Mouse (Mus musculus) embryonic facial prominence, embryonic 13.5 days (tissue): ENCODE data around the gene Erg. TPM values are rescaled to one million over a fixed set of nuclear protein-coding genes. Genes with fewer than 3 reads are reported as not detected.
A peak's percentile ranks its signal among the peaks of the same experiment; 100 is the strongest.

Experiments
- ATAC-seq: fragments of 200-750 bp; cut with Nextera tagmentation; 2 replicates; pipeline ENCODE4 v1.8.0; 2017; ENCODE audit warnings: low read depth; ENCODE audit not compliant: insufficient number of reproducible peaks, insufficient read depth, low FRiP score, low TSS enrichment
- H3K27ac ChIP-seq: fragments of 300-500 bp; sonication (generic); 2 replicates; pipeline ENCODE4 v1.5.1; 2015; ENCODE audit warnings: moderate library complexity, mild to moderate bottlenecking, inconsistent platforms
- H3K27me3 ChIP-seq: fragments of 300-500 bp; sonication (generic); 2 replicates; pipeline ENCODE4 v1.6.1; 2015; ENCODE audit warnings: mild to moderate bottlenecking, inconsistent platforms
- H3K36me3 ChIP-seq: fragments of 300-500 bp; sonication (generic); 2 replicates; pipeline ENCODE4 v1.6.1; 2015; ENCODE audit warnings: mild to moderate bottlenecking, inconsistent platforms
- H3K4me1 ChIP-seq: fragments of 300-500 bp; sonication (generic); 2 replicates; pipeline ENCODE4 v1.6.1; 2015; ENCODE audit warnings: inconsistent platforms
- H3K4me2 ChIP-seq: fragments of 300-500 bp; sonication (generic); 2 replicates; pipeline ENCODE4 v1.6.1; 2015; ENCODE audit warnings: moderate library complexity, mild to moderate bottlenecking, inconsistent platforms
- H3K4me3 ChIP-seq: fragments of 300-500 bp; sonication (generic); 2 replicates; pipeline ENCODE4 v1.5.1; 2015; ENCODE audit warnings: mild to moderate bottlenecking, inconsistent platforms
- H3K9ac ChIP-seq: fragments of 300-500 bp; sonication (generic); 2 replicates; pipeline ENCODE4 v1.6.1; 2015; ENCODE audit warnings: mild to moderate bottlenecking, inconsistent platforms
- H3K9me3 ChIP-seq: fragments of 300-500 bp; sonication (generic); 2 replicates; pipeline ENCODE4 v1.6.1; 2016; ENCODE audit warnings: inconsistent platforms
- WGBS: fragments of 180-500 bp; shearing (Covaris S2); methylation state at CpG from one replicate; pipeline ENCODE4 v1.1.7; 2015; ENCODE audit warnings: mixed read lengths; 5-methylcytosine and 5-hydroxymethylcytosine counted together
- polyA plus RNA-seq: library from polyadenylated mRNA; unstranded; fragments of >200 nt; fragmentation: Nextera tagmentation; extraction: Ambion mirVana; gene quantifications from 2 replicates; pipeline ENCODE4 v1.2.1, GENCODE M21; 2015

The Erg gene
- 17.2 and 27.9 TPM in 2 replicates for polyA plus RNA-seq

DNA sequence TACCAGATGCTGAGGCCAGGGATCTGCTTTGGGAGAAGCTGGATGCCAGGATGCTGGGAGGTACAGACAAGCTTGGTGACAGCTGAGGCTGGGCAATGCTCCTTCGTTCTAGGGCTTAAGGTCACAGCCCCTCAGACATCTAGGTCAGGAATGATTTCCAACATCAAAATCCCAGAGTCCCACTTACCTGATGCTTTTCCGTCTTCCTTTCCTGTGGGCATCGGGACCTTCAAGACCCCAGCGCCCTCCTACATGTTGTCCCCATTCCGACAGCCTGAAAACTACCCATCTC lies at the start of gene Erg:
Erg (minus strand) TSS at position 283 of the 292 bp plus-strand sequence.
- WGBS, result 0% methylated on average over 5 of the region's 5 CpGs
- no peak for ATAC-seq
- peak within 1 kb of the TSS; percentile 70 for H3K9ac ChIP-seq
- H3K9me3 ChIP-seq, result 0 out of 2 replicates have a peak, but pooled peaks cover 4% of the 10 kb centered on the region
- peak within 1 kb of the TSS; percentile 90 for H3K4me2 ChIP-seq
- no peaks in the 10 kb centered on the region for H3K36me3 ChIP-seq
- peaks cover 70% of the 10 kb centered on the region for H3K27me3 ChIP-seq
- peak within 1 kb of the TSS; percentile 86 for H3K27ac ChIP-seq
- peak within 1 kb of the TSS; percentile 53 for H3K4me3 ChIP-seq
- peaks cover 28% of the 10 kb centered on the region for H3K4me1 ChIP-seq

DNA sequence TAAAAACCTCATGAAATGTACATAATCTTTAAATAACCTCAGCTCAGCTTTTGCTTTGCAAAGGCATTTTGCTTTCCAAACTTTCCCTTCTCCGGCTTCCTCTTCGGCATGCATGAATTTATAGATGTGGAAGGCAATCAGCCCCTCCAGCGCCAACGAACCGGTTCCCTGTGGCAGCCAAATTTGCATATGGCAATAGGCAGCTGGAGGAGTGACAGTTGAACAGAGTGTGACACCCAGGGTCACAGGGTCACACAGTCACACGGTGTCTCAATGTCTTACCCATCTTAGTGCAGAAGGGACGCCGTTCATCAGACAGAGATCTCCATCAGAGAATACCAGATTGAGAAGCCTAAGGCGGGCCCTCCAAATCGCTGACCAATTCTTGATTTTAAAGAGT lies 45.4 kb upstream of the Erg start:
- Histone ChIP-seq H3K4me1 (no peaks in the 10 kb centered on the region), H3K4me3 (no peak overlapping the region), H3K36me3 (no peaks in the 10 kb centered on the region), H3K9me3 (no peaks in the 10 kb centered on the region), H3K27ac (no peak overlapping the region), H3K9ac (no peak overlapping the region), H3K4me2 (no peak overlapping the region), H3K27me3 (no peaks in the 10 kb centered on the region)
- no peak for ATAC-seq
- 78% methylated on average over 10 of the region's 10 CpGs for WGBS

DNA sequence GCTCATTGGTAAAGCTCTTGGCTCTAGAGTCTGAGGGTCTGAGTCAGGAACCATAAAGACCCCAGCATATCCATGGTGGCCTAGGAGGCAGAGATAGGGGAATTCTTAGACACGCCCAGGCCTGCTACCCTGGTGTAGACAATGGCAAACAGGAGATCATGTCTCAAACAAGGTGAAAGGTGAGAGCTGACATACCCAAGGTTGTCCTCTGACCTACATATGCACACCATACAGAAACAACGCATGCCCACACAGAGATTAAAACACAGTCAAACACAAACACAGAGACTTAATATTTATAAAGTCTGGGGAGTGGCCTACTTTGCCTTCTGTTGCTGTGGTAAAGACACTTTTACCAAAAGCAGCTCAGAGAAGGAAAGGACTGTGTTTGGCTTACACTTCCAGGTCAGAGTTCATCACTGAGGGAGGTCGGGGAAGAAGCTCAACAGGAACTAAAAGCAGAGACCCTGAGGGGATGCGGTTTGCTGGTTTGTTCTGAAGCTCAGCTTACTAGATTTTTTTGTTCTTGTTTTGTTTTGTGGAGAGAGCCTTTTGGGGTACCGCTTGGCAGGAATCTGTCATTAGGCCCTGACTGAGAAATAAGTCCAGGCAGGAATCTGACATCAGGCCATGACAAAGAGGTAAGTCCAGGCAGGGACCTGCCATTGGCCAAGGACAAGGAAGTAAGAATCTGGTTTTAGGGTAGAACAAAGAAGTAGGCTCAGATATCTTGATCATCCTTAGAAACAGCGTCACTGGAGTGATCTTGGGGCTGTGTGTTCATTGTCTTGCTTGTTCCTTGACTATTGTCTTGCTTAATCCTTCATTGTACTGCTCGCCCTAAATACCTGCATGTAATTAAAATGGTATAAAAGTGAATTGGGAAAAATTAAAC lies 37.7 kb upstream of the Erg start:
- Histone ChIP-seq H3K27me3 (no peaks in the 10 kb centered on the region), H3K36me3 (no peaks in the 10 kb centered on the region), H3K4me2 (no peak overlapping the region), H3K27ac (no peak overlapping the region), H3K4me3 (no peak overlapping the region), H3K4me1 (peaks cover 16% of the 10 kb centered on the region), H3K9ac (no peak overlapping the region), H3K9me3 (no peaks in the 10 kb centered on the region)
- 53% methylated on average over 7 of the region's 7 CpGs for WGBS
- no peak for ATAC-seq

DNA sequence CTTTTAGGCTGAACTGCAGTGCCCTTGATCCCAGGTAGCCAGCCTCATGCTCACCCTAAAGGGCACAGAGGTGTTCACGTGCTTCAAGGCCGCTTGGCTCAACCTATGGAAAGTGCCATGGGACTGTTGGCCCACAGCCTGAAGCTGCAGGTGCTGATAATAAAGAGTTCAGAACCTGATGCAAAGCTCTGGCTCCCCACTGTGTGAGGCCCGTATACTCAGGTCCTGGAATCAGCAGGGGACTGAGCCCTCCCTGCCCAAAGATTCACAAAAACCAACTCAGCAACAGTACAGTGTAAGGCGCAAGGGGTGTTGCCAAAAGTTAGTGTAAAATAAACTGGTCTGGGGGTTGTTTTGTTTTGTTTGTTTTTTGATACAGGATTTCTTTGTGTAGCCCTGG lies 36.7 kb upstream of the Erg start:
- Histone ChIP-seq H3K27me3 (no peaks in the 10 kb centered on the region), H3K9ac (no peak overlapping the region), H3K4me1 (peaks cover 26% of the 10 kb centered on the region), H3K9me3 (no peaks in the 10 kb centered on the region), H3K27ac (no peak overlapping the region), H3K4me3 (no peak overlapping the region), H3K36me3 (no peaks in the 10 kb centered on the region), H3K4me2 (no peak overlapping the region)
- WGBS, result 81% methylated on average over 4 of the region's 4 CpGs
- no peak for ATAC-seq

DNA sequence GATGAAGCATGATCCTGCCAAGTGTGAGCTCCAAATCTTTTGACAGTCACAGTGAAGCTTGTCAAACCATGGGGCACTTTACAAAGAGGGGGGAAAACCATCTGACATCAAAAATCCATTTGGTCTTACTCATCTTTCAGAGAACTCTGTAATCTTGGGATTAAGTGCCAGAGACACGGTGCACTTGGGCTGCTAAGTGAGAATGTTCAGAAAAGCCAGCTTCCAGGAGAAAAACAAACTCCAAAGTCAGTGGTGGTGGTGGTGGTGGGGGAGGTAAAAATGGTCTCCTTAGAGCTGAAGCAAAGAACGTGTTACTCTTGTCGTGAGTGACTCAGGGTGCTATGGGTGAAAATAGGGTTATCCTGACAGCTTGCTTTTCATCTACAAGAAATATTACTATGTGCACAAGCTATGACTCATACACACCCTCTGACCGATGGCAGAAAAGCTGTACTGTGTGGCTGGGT lies 33.5 kb upstream of the Erg start:
- H3K9me3 ChIP-seq, result no peaks in the 10 kb centered on the region
- H3K4me3 ChIP-seq, result no peak overlapping the region
- 55% methylated on average over 4 of the region's 4 CpGs for WGBS
- no peak overlapping the region; the same call in 1 of the 2 replicates for H3K27ac ChIP-seq
- no peak overlapping the region for H3K9ac ChIP-seq
- H3K4me2 ChIP-seq, result no peak overlapping the region
- ATAC-seq, result no peak
- H3K4me1 ChIP-seq, result peaks cover 34% of the 10 kb centered on the region
- no peaks in the 10 kb centered on the region for H3K27me3 ChIP-seq
- H3K36me3 ChIP-seq, result no peaks in the 10 kb centered on the region

DNA sequence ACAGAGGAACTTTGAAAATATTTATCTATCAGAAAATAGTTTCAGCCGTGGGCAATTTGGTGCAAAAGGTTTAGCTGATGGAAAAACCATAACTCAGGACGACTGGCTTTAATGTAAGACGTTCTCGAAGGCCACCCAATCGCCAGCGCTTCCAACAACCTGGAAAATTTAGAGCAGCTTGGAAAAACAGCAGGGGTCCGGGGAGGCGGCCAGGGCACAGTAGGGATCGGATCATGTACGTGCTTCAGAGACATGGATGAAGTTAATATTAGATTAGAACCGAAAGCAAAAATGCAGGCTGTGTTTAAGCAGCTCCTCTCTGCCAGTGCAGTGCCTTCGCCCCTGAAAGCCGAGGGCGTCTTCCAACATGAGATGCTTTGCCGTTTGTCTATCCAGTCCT lies 31.8 kb upstream of the Erg start:
- Histone ChIP-seq H3K36me3 (no peaks in the 10 kb centered on the region), H3K4me2 (0 out of 2 replicates have a peak overlapping the region, but pooled peaks have one; percentile 11), H3K27me3 (no peaks in the 10 kb centered on the region), H3K4me3 (no peak overlapping the region), H3K9ac (no peak overlapping the region), H3K9me3 (no peaks in the 10 kb centered on the region), H3K27ac (peak overlapping the region; percentile 64; the same call in 1 of the 2 replicates), H3K4me1 (peaks cover 32% of the 10 kb centered on the region)
- no peak for ATAC-seq
- 45% methylated on average over 15 of the region's 15 CpGs for WGBS

DNA sequence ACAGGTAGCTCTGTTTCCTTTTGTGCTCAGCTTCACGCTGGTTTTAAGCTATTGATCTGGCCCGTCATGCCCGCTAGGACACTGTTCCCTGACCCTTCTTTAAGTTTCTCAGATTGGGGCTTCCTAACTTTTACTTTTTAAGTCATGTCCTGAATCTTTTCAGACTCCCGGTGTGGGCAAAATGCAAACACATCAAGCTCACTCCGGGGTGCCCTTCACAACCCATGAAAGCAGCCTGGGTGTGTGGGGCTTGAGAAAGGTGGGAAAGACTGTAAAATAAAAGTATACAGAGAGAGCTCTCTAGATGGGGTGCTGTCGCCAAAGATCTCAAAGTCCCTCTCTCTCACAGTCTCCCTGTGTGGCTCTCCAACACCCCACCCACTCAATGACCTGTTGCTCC lies 31.3 kb upstream of the Erg start:
- WGBS, result 46% methylated on average over 6 of the region's 6 CpGs
- no peaks in the 10 kb centered on the region for H3K27me3 ChIP-seq
- H3K9me3 ChIP-seq, result no peaks in the 10 kb centered on the region
- H3K4me2 ChIP-seq, result no peak overlapping the region
- peak overlapping the region; percentile 33; the same call in 1 of the 2 replicates for H3K27ac ChIP-seq
- no peak overlapping the region for H3K4me3 ChIP-seq
- H3K9ac ChIP-seq, result no peak overlapping the region
- ATAC-seq, result no peak
- no peaks in the 10 kb centered on the region for H3K36me3 ChIP-seq
- peaks cover 32% of the 10 kb centered on the region for H3K4me1 ChIP-seq

DNA sequence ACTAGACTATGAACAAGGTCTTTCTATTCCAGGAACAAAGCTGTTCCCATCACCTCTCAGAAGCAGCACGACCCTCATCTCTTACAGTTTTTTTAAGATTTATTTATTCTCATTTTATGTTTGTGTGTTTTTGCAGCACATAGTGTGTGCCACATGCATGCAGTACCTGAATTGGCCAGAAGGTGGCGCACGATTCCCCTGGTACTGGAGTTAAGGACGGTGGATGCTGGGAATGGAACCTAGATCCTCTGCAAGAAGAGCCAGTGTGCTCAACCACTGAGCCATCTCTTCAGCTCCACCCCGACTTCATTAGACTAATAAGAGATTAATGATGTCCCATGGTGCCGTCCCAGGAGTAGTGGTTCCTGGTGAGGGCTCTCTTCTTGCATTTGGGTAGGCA lies 29.2 kb upstream of the Erg start:
- no peak overlapping the region for H3K9ac ChIP-seq
- H3K36me3 ChIP-seq, result no peaks in the 10 kb centered on the region
- H3K9me3 ChIP-seq, result no peaks in the 10 kb centered on the region
- H3K4me3 ChIP-seq, result no peak overlapping the region
- peaks cover 32% of the 10 kb centered on the region for H3K4me1 ChIP-seq
- no peak overlapping the region for H3K27ac ChIP-seq
- no peak overlapping the region for H3K4me2 ChIP-seq
- ATAC-seq, result no peak
- 39% methylated on average over 6 of the region's 6 CpGs for WGBS
- H3K27me3 ChIP-seq, result no peaks in the 10 kb centered on the region

DNA sequence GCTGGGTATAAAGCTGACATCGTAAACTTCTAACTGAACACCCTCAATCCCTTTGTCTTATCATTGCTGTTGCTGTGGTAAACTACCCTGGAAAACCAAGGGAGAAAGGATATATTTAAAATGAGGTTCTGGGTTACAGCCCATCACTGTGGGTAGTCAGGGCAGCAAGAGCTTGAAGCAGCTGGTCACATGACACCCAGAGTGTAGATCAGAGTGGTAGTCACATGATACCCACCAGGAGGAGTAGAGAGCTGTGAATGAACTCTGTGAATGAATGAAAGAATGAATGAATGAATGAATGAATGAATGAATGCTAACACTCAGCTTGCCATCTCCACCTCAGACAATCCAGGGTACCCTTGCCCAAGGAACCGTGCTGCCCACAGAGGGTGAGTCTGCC lies 28.1 kb upstream of the Erg start:
- Histone ChIP-seq H3K27ac (no peak overlapping the region), H3K4me1 (peaks cover 25% of the 10 kb centered on the region), H3K9ac (no peak overlapping the region), H3K36me3 (no peaks in the 10 kb centered on the region), H3K4me3 (no peak overlapping the region), H3K4me2 (no peak overlapping the region), H3K9me3 (no peaks in the 10 kb centered on the region), H3K27me3 (no peaks in the 10 kb centered on the region)
- ATAC-seq, result no peak
- 94% methylated on average over 2 of the region's 2 CpGs for WGBS

DNA sequence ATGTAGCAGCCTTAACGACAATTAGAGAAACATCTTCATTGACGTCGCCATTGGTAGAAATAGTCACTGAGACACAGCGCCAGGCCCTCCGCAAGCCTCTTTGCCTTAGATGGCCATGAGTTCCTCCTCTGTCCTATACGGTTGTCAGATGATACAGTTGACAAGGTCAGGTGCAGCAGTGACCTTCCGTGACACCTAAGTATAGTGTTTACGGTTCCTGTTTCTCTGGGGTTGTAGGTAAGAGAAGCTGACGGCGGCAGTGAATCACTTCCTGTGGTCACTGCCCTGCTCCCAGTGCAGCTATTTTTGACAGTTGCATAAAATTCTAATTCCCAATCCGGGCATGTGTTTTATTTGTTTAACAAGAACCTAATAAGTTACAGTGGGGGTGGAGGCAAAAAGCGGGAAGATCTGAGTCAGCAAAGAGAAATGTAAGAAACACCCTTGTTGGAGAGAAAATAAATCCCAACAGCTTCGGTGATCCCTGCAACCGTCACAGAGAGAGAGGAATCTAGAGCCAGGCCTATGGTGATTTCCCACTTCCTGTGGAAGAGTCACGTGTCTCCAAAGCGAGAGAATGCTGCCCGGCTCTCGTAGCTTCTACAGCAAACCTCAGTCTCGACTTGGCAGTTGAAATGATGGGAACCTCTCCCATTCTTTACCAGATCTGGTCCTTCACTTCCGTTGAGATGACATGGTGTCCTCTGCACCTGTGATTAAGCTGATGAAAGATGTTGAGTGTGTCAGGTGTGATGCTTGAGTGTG lies 25.8 kb upstream of the Erg start:
- no peaks in the 10 kb centered on the region for H3K36me3 ChIP-seq
- no peak for ATAC-seq
- H3K4me3 ChIP-seq, result no peak overlapping the region
- no peak overlapping the region for H3K27ac ChIP-seq
- H3K27me3 ChIP-seq, result no peaks in the 10 kb centered on the region
- no peak overlapping the region for H3K9ac ChIP-seq
- H3K9me3 ChIP-seq, result no peaks in the 10 kb centered on the region
- 78% methylated on average over 20 of the region's 20 CpGs for WGBS
- peaks cover 6% of the 10 kb centered on the region; the same call in 1 of the 2 replicates for H3K4me1 ChIP-seq
- no peak overlapping the region for H3K4me2 ChIP-seq

DNA sequence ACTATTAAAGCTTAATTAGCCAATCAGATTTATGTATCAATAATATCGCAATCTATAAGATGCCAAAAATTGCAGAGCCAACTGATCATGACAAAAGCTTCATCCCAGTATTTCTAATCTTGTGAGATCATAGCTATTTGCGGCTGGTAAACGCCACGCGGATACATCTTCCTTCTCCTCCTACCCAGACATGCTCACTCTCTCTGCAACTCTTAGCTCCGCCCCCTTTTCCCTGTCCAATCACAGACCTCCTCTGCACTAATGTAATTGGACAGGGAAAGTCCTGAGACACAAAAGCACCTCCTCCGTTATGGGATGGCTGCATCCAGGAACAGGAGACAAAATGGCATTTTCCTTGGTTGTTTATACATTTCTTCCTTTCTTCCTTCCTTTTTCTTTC lies 22.2 kb upstream of the Erg start:
- Histone ChIP-seq H3K36me3 (no peaks in the 10 kb centered on the region), H3K9me3 (no peaks in the 10 kb centered on the region), H3K4me3 (no peak overlapping the region), H3K27ac (no peak overlapping the region), H3K9ac (no peak overlapping the region), H3K4me2 (no peak overlapping the region), H3K4me1 (no peaks in the 10 kb centered on the region), H3K27me3 (0 out of 2 replicates have a peak, but pooled peaks cover 7% of the 10 kb centered on the region)
- ATAC-seq, result no peak
- WGBS, result 74% methylated on average over 7 of the region's 7 CpGs
